Mouse (Mus musculus): ENCODE results near the gene Olfr702.
A peak's percentile ranks its signal among the peaks of the same experiment; 100 is the strongest.

The Olfr702 gene

DNA sequence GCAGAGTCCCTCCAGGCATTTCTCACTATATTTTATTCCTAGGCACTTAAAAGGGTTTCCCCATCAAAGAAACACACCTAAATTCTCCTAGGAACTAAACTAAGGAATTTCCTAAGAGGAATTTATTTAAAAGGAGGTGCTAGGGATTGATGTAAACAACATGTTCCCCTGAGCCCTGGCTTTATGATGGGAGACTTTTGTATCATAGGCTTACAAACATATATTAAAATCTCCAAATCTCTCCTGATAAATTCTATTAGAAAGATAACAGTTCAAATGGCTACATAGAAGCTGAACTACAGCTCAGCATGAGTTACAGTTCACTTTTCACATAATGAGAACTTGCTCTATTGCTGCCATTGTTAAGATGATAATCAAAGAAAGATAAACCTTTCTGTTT, at the start of gene Olfr702:
TSS of gene Olfr702 (minus strand) at position 101 of the 400 bp plus-strand sequence.
- DNase-seq: no peak

DNA sequence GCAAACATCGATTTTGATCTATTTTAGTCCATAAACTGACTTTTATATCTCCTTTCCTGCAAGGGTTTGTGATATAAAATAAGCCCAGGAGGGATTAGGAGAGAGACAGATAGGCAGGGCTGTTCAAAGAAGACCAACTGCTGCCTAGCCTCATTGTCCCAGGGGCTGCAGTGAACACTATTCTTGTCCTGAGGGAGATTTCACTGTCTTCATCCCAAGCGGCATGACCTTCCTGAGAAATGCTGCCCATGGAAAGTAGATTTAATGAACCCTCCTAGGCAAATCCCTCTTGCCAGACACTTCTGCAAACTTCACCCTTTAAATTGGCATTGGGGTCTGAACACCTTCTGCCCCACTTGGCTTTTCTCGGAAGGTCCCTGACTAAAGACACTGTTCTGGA, 43.1 kb upstream of the Olfr702 start, which contains the start of gene Olfr705:
TSS of gene Olfr705 (minus strand) at position 101 of the 400 bp plus-strand sequence.
- no peak for DNase-seq

DNA sequence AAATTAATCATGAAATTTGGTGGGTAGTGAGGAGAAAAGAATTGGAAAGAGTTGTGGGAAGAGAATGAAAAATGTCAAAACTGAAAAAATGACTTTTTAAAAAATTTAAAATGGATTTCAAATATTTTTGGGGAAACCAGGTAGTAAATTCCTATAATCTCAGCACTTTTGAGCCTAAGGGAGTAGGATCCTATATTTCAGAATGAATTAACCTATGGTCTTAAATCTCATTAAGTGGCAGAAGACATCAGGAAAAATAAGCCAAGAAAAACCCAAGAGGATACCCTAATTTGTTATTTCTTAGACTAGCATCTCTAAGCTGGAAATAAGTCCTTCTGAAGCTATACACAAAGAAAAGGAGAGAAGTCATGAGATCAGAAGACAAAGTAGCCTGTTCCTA, 29.2 kb upstream of the Olfr702 start, which contains the start of gene Olfr704:
TSS of gene Olfr704 (plus strand) at position 301 of the 400 bp plus-strand sequence.
- DNase-seq: no peak

DNA sequence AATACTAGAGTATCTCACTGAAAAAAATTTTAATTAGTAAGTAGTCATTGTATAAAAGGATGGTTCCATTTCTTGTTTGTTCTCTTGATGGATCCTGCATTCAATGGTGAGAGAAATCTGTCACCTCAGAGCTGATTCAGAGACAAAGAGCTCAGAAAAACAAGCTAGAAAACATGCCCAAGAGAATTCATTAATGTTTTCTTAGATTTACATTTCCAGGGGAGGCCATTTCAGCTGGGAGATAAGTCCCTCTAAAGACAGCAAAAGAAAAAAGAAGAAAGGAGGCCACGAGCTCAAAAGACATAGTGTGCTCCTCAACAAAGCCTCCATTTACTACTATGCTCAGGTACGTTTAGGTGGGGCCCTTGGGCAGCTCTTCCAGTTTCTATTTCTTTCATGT, 9.4 kb upstream of the Olfr702 start, which contains the start of gene Olfr703:
TSS of gene Olfr703 (plus strand) at position 301 of the 400 bp plus-strand sequence.
- DNase-seq: no peak

DNA sequence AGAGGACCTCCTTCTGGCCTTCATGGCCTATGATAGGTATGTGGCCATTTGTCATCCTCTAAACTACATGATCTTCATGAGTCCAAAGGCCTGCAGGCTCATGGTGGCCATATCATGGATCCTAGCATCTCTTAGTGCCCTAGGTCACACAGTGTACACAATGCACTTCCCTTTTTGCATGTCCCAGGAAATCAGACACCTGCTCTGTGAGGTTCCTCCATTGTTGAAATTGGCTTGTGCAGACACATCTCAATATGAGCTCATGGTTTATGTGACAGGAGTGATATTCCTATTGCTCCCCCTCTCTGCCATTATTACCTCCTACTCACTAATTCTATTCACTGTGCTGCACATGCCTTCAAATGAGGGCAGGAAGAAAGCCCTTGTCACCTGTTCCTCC, 15.3 kb downstream of the Olfr702 start:
- no peak for DNase-seq

DNA sequence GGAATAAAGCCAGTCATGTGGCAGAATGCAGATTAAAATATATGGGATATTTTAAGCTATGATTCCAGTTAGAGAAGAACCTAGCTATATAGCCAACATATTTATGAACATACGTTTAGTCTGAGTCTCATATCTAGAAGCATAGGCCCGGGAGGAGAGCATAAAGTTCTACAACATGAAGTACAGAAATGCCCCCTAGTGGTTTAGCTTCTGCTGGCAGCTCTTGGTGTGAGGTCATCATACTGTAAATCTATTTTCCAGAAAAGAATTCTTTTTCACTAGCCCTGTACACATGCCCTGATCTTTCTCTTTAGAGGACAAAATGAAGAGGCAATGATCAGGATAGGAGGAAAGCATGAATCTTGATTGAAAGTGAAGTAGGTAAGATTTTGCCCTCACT, 17.9 kb downstream of the Olfr702 start:
- DNase-seq: peak; percentile 20

DNA sequence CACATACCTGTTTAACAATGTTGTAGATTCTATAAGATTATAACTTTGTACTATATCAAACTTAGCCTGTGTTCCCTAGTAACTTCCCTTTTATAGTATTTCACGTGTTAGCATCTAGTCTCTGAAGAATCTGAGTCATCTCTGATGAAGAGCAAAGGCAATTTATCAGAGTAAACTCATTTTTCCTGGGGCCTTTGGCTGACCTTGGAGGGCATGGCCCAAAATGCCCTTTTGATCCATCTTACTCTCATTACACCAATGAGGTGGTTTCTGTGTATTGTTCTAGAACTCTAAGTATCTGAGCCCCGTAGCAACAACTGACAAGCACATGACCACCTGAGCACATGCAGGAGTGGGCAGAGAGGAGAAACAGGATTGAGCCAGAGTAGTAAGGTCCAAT, 19.9 kb downstream of the Olfr702 start, which contains the start of gene Olfr701:
TSS of gene Olfr701 (plus strand) at position 301 of the 400 bp plus-strand sequence.
- DNase-seq: no peak

DNA sequence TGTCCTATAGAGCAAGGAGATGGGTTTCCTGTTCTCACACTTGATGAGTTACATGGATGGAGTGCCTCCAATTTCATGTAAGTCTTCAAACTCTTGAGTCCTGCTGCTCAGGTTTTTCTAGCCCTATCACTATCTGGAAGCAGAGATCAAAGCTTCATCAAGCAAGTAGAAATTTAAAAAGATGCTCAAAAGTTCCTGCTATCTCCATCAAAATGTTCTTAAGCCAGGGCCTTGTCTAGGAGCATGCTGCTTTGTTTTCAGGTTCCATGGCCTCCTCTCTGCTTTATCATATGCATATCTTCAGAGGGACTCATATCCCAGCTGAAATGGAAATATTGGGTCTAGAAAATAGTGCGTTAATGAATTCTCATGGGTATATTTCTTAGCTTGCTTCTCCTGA, 25.0 kb downstream of the Olfr702 start, which contains the start of gene Olfr700:
TSS of gene Olfr700 (minus strand) at position 101 of the 400 bp plus-strand sequence.
- DNase-seq: no peak

DNA sequence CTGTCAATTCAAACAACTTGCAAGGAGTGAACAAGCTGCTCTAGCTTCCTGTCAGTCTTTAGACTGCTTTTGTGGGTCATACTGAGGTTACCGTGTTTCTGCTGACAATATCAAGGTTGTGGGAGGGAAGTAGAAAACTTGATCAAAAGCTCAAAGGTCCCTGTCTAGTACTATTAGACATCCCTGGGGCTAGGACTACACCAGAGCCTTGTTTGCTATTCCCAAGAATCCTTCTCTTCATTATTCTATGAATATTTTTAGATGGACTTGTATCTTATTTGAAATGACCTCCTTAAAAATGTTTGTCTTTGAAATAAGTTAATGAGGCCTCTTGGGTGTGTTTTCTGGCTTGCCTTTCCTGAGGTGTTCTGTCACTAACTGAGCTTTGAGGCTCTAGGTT, 40.6 kb downstream of the Olfr702 start, which contains the start of gene Olfr699:
TSS of gene Olfr699 (minus strand) at position 101 of the 400 bp plus-strand sequence.
- no peak for DNase-seq

DNA sequence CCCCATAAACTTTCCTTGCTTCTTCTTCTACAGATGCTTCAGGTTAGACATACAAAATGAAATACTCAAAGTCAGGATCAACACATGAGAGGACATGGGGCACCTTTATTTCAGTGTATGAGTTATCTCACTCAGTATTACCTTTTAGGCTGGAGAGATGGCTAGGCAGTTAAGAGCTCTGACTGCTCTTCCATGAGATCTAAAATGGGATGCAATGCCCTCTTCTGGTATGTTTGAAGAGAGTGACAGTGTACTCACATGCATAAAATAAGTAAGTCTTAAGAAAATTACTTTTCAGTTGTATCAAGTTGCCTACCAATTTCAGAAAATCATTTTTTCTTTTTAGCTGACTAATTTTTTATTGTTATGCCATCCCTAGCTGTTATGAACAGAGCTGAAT, 45.4 kb downstream of the Olfr702 start:
- no peak for DNase-seq
